In the genomic region with DNA sequence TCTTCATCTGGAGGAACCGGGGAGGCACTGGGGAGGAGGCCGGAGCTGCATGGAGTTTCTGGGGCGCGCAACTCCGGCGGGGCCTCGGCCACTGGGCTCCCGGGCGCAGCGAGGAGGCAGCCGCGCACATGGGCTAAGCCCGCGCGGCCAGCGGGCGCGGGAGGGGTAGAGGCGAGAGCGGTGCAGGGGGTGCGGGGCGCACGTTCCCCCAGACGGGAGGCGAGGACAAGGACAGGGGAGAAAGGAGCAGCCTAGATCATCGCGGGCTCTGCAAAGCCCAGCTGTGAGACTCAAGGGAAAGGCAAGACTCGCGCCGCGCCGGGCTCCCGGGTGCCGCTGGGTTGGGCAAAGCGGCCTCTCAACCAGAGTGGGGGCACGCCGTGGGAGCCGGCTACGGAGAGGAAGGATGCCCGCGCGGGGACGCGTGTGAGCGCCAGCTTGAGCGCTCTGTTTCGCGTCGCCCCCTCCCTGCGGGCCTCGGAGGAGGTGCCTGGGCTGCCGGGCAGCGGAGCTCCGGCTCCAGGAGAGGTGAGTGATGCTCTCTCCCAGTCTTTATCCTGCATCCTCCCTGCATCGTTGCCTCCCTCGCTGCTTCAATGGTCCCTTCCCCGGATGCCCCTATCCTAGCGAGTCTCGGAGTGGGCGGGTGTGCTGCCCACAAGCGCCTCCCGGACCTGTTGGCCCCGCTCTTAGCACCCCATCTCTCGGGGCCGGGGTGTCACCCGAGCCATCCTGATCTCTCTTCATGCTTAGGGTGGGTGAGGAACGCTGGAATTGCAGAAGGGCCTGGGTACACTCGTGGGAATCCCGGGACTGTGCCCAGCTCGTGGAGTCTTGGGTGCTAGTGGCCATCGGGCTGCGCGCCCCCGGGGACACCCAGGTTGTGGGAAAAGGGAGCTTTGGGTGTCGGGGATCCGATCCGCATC, we compare ENCODE assay signal across 8 mouse cellular contexts.
A peak's percentile ranks its signal among the peaks of the same experiment; 100 is the strongest.
DNase-seq lines count a peak whose midpoint lies in the region; ATAC-seq lines count a peak whose summit lies in the region.

No protein-coding gene starts in this region.

- H3K4me2 ChIP-seq in kidney, embryonic 14.5 days (replicated peaks; ENCODE audit: low read depth, low read length): peak overlapping the region; percentile 89
- H3K4me2 ChIP-seq in forebrain, embryonic 16.5 days (ENCODE audit: low read length): peak overlapping the region; percentile 95
- peak overlapping the region; percentile 96 for H3K4me2 ChIP-seq in neural tube, embryonic 14.5 days (ENCODE audit: low read depth, low read length)

- no peak overlapping the region for H3K27ac ChIP-seq in kidney, embryonic 14.5 days (ENCODE audit: low read depth, low read length)
- peak overlapping the region; percentile 41 for H3K27ac ChIP-seq in forebrain, embryonic 16.5 days (ENCODE audit: low read length)
- H3K27ac ChIP-seq in neural tube, embryonic 14.5 days (ENCODE audit: low read depth, low read length): peak overlapping the region; percentile 62; the same call in 1 of the 2 replicates

- H3K4me3 ChIP-seq in kidney, embryonic 14.5 days (ENCODE audit: low read length): peak overlapping the region; percentile 46
- H3K4me3 ChIP-seq in forebrain, embryonic 16.5 days (replicated peaks; ENCODE audit: low read length): peak overlapping the region; percentile 68
- peak overlapping the region; percentile 45 for H3K4me3 ChIP-seq in neural tube, embryonic 14.5 days (ENCODE audit: low read depth, low read length)

- peaks cover 48% of the 10 kb centered on the region for H3K27me3 ChIP-seq in kidney, embryonic 14.5 days (ENCODE audit: control insufficient read depth, insufficient read depth, low read length)
- H3K27me3 ChIP-seq in forebrain, embryonic 16.5 days (replicated peaks; ENCODE audit: control insufficient read depth, insufficient read depth, low read length): peaks cover 17% of the 10 kb centered on the region
- H3K27me3 ChIP-seq in neural tube, embryonic 14.5 days (ENCODE audit: control insufficient read depth, insufficient read depth, low read length): peaks cover 10% of the 10 kb centered on the region

- WGBS in kidney, embryonic 14.5 days: under 1% methylated on average over 60 of the region's 77 CpGs
- under 1% methylated on average over 72 of the region's 77 CpGs for WGBS in forebrain, embryonic 16.5 days
- under 1% methylated on average over 74 of the region's 77 CpGs for WGBS in neural tube, embryonic 14.5 days

- H3K9me3 ChIP-seq in kidney, embryonic 14.5 days (ENCODE audit: control insufficient read depth, low read length): no peaks in the 10 kb centered on the region
- no peaks in the 10 kb centered on the region for H3K9me3 ChIP-seq in forebrain, embryonic 16.5 days (ENCODE audit: control insufficient read depth, low read length)
- no peaks in the 10 kb centered on the region for H3K9me3 ChIP-seq in neural tube, embryonic 14.5 days (ENCODE audit: control insufficient read depth, low read length)

- H3K4me1 ChIP-seq in kidney, embryonic 14.5 days (ENCODE audit: control insufficient read depth, insufficient read depth, low read length): peaks cover 15% of the 10 kb centered on the region; the same call in 1 of the 2 replicates
- peaks cover 14% of the 10 kb centered on the region for H3K4me1 ChIP-seq in forebrain, embryonic 16.5 days (replicated peaks; ENCODE audit: control insufficient read depth, insufficient read depth, low read length)
- H3K4me1 ChIP-seq in neural tube, embryonic 14.5 days (ENCODE audit: control insufficient read depth, insufficient read depth, low read length): 0 out of 2 replicates have a peak, but pooled peaks cover 4% of the 10 kb centered on the region

- H3K9ac ChIP-seq in kidney, embryonic 14.5 days (ENCODE audit: low read depth, low read length): peak overlapping the region; percentile 53
- H3K9ac ChIP-seq in forebrain, embryonic 16.5 days (replicated peaks; ENCODE audit: low read depth, low read length): peak overlapping the region; percentile 72
- H3K9ac ChIP-seq in neural tube, embryonic 14.5 days (replicated peaks; ENCODE audit: low read depth, low read length): peak overlapping the region; percentile 60

- ATAC-seq in kidney, embryonic 14.5 days (ENCODE audit: low FRiP score, low TSS enrichment): peak; percentile 57
- ATAC-seq in forebrain, embryonic 16.5 days: peak; percentile 83
- ATAC-seq in neural tube, embryonic 14.5 days (ENCODE audit: low read depth): peak; percentile 78
- ATAC-seq in monocyte, adult 5-6 weeks (replicated peaks; ENCODE audit: insufficient number of reproducible peaks, low FRiP score, low TSS enrichment, poor library complexity, severe bottlenecking): no peak; the same call in 1 of the 2 replicates
- no peak for ATAC-seq in megakaryocyte progenitor cell, adult 5-6 weeks (replicated peaks; ENCODE audit: poor library complexity)

- DNase-seq in kidney, postnatal 36 days: no peak
- peak; percentile 62 for DNase-seq in cerebellum, adult 11 months
- peak; percentile 55 for DNase-seq in left cerebral cortex, adult 8-10 months (ENCODE audit: low spot score in 2 of 2)

- H3K36me3 ChIP-seq in kidney, embryonic 14.5 days (ENCODE audit: control insufficient read depth, insufficient read depth, low read length): no peaks in the 10 kb centered on the region
- H3K36me3 ChIP-seq in forebrain, embryonic 16.5 days (ENCODE audit: control insufficient read depth, insufficient read depth): no peaks in the 10 kb centered on the region
- H3K36me3 ChIP-seq in neural tube, embryonic 14.5 days (ENCODE audit: control insufficient read depth, insufficient read depth, low read length): no peaks in the 10 kb centered on the region

Comparison
In these comparisons a context has a peak if more than half of its experiments do, and no peak if none do; other contexts are left out.
1. ATAC-seq: peak in kidney, embryonic 14.5 days (single experiment), forebrain, embryonic 16.5 days (single experiment) and neural tube, embryonic 14.5 days (single experiment); none in monocyte, adult 5-6 weeks (single experiment) and megakaryocyte progenitor cell, adult 5-6 weeks (single experiment).
2. DNase-seq: peak in cerebellum, adult 11 months (single experiment) and left cerebral cortex, adult 8-10 months (2 of 2); none in kidney, postnatal 36 days (0 of 2).
3. Peak in every context shown above with its lines, with median percentiles within 50 percentile points of each other: H3K4me2 ChIP-seq, H3K4me3 ChIP-seq and H3K9ac ChIP-seq.